Mouse (Mus musculus): ENCODE data around the gene Mrpl53. TPM values are rescaled to one million over a fixed set of nuclear protein-coding genes. Genes with fewer than 3 reads are reported as not detected.

Gene Mrpl53
- polyA plus RNA-seq, 2 experiments: 56.6 to 87.4 TPM

DNA sequence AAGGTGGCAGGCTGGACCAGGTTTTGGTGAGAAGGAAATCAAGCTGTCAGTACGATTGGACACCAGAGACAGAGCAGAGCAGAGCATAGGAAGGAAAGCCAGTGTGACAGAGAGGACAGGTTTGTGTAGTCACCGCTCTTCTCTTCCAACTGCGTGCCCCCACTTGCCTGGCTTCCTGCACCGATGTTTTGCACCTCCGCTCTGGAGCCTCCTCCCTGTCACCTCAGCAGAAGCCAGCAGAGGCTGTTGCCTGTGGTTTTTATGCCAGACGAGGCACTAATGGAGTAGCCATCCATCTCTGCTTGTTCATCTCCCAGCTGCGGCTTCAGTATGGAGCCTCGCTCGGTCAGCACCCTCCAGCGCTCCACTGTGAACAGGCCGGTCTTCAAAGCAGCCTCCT is 34.0 kb downstream of the Mrpl53 start:
- H3K4me3 ChIP-seq (ENCODE audit: insufficient read depth in 1 of 2, low read depth in 2 of 2, low read length in 2 of 2): no peak overlapping the region
- 50% methylated on average over 11 of the region's 11 CpGs for WGBS (ENCODE audit: insufficient replicate concordance)
- H3K4me2 ChIP-seq (ENCODE audit: low read depth): no peak overlapping the region
- no peak overlapping the region for H3K9ac ChIP-seq (replicated peaks)
- no peaks in the 10 kb centered on the region for H3K36me3 ChIP-seq (replicated peaks; ENCODE audit: control insufficient read depth, insufficient read depth, low read depth)
- DNase-seq (ENCODE audit: low read depth in 3 of 3, low spot score in 3 of 3): no peak
- no peak for ATAC-seq (ENCODE audit: insufficient read depth)
- TF ChIP-seq EP300 (IDR thresholded peaks at IDR 0.05; ENCODE audit: low read depth) (no peak), CTCF (IDR thresholded peaks at IDR 0.05; ENCODE audit: low read depth) (no peak)
- H3K27ac ChIP-seq: no peak overlapping the region
- H3K9me3 ChIP-seq (ENCODE audit: control insufficient read depth, low read length): no peaks in the 10 kb centered on the region
- H3K4me1 ChIP-seq (replicated peaks; ENCODE audit: control insufficient read depth in 2 of 2, insufficient read depth in 2 of 2, low read length in 1 of 2): peaks cover 0 to 5% of the 10 kb centered on the region in 2 experiments; a peak in 2 of 4 replicates
- peaks cover 13% of the 10 kb centered on the region for H3K27me3 ChIP-seq (ENCODE audit: control insufficient read depth, insufficient read depth, low read length)

DNA sequence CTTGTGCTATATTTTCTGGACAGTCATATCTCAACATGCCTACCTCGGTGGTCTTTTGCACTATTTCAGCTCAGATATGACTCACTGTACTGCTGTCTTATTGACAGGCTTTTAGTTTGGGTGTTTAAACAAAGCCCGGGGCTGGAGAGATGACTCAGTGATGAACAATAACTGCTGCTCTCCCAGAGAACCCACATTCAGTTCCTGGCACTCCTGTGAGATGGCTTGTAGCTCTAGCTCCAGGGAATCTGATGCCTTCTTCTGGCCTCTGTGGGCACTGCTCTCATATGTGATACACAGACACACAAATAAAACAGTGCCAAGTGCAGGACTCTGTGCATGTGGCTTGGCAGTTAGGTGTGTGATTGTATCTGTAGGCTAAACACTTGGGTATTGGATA is 36.4 kb downstream of the Mrpl53 start:
- Histone ChIP-seq H3K4me1 (replicated peaks; ENCODE audit: control insufficient read depth in 2 of 2, insufficient read depth in 2 of 2, low read length in 1 of 2) (peaks cover 0 to 2% of the 10 kb centered on the region in 2 experiments; a peak in 1 of 4 replicates), H3K4me2 (ENCODE audit: low read depth) (no peak overlapping the region), H3K4me3 (ENCODE audit: insufficient read depth in 1 of 2, low read depth in 2 of 2, low read length in 2 of 2) (no peak overlapping the region), H3K27ac (no peak overlapping the region), H3K9me3 (ENCODE audit: control insufficient read depth, low read length) (no peaks in the 10 kb centered on the region), H3K9ac (replicated peaks) (no peak overlapping the region), H3K27me3 (ENCODE audit: control insufficient read depth, insufficient read depth, low read length) (peaks cover 13% of the 10 kb centered on the region), H3K36me3 (replicated peaks; ENCODE audit: control insufficient read depth, insufficient read depth, low read depth) (no peaks in the 10 kb centered on the region)
- TF ChIP-seq EP300 (IDR thresholded peaks at IDR 0.05; ENCODE audit: low read depth) (no peak), CTCF (IDR thresholded peaks at IDR 0.05; ENCODE audit: low read depth) (no peak)
- ATAC-seq (ENCODE audit: insufficient read depth): no peak
- DNase-seq (ENCODE audit: low read depth in 3 of 3, low spot score in 3 of 3): no peak
- 38% methylated on average over 2 of the region's 2 CpGs for WGBS (ENCODE audit: insufficient replicate concordance)

DNA sequence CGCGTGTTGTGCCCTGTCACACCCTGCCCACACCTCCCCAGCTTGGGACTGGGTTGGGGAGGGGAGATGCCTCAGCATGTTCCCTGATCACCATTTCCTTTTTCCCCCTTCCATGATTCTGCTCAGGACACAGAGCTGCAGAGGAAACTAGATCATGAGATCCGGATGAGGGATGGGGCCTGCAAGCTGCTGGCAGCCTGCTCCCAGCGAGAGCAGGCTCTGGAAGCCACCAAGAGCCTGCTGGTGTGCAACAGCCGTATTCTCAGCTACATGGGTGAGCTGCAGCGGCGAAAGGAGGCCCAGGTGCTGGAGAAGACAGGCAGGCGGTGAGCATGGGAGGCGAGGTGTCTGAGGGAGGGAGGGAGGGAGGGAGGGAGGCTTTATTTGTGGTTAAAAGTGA is 37.0 kb downstream of the Mrpl53 start:
- peaks cover 0 to 2% of the 10 kb centered on the region in 2 experiments; a peak in 1 of 4 replicates for H3K4me1 ChIP-seq (replicated peaks; ENCODE audit: control insufficient read depth in 2 of 2, insufficient read depth in 2 of 2, low read length in 1 of 2)
- DNase-seq (ENCODE audit: low read depth in 3 of 3, low spot score in 3 of 3): no peak
- no peak overlapping the region for H3K4me3 ChIP-seq (ENCODE audit: insufficient read depth in 1 of 2, low read depth in 2 of 2, low read length in 2 of 2)
- H3K4me2 ChIP-seq (ENCODE audit: low read depth): no peak overlapping the region
- H3K27me3 ChIP-seq (ENCODE audit: control insufficient read depth, insufficient read depth, low read length): peaks cover 13% of the 10 kb centered on the region
- H3K27ac ChIP-seq: no peak overlapping the region
- no peak for ATAC-seq (ENCODE audit: insufficient read depth)
- no peaks in the 10 kb centered on the region for H3K9me3 ChIP-seq (ENCODE audit: control insufficient read depth, low read length)
- WGBS (ENCODE audit: insufficient replicate concordance): 39% methylated on average over 9 of the region's 9 CpGs
- no peaks in the 10 kb centered on the region for H3K36me3 ChIP-seq (replicated peaks; ENCODE audit: control insufficient read depth, insufficient read depth, low read depth)
- no peak overlapping the region for H3K9ac ChIP-seq (replicated peaks)
- TF ChIP-seq CTCF (IDR thresholded peaks at IDR 0.05; ENCODE audit: low read depth) (no peak), EP300 (IDR thresholded peaks at IDR 0.05; ENCODE audit: low read depth) (no peak)

DNA sequence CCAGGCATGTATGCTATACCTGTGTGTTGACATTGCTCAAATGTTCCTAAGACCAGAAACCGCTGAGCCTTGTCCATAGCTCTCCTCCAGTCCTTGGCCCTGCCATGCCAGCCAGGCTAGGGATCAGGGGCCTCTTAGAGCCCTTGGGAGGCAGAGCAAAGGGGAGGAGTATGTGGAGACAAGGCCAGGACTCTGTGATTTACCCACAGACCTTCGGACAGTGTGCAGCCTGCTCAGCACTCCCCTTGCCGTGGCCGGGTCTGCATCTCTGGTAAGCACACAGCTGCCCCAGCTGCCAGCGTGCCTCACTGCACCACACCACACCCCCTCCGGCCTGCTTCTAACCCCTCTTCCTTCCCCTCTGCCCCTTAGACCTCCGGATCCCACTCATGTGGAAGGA is 38.4 kb downstream of the Mrpl53 start:
- Histone ChIP-seq H3K9me3 (ENCODE audit: control insufficient read depth, low read length) (no peaks in the 10 kb centered on the region), H3K27ac (no peak overlapping the region)

DNA sequence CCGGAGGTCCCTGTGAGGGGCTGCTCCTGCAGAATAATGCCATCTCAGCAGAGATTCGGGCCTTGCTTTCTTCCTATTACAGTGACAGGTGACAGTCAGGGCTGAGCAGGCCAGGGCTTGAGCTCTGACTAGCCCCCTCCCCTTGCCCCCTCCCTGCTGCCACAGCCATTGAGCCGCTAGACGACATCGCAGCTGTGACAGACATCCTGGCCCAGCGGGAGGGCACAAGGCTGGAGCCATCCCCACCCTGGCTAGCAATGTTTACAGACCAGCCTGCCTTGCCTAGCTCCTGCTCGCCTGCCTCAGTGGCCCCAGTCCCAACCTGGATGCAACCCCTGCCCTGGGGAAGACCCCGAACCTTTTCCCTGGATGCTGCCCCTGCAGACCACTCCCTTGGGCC is 42.9 kb downstream of the Mrpl53 start:
- peaks cover 12% of the 10 kb centered on the region for H3K27me3 ChIP-seq (ENCODE audit: control insufficient read depth, insufficient read depth, low read length)
- no peak for ATAC-seq (ENCODE audit: insufficient read depth)
- H3K36me3 ChIP-seq (replicated peaks; ENCODE audit: control insufficient read depth, insufficient read depth, low read depth): no peaks in the 10 kb centered on the region
- 31% methylated on average over 8 of the region's 8 CpGs for WGBS (ENCODE audit: insufficient replicate concordance)
- no peaks in the 10 kb centered on the region for H3K9me3 ChIP-seq (ENCODE audit: control insufficient read depth, low read length)
- no peak overlapping the region for H3K4me2 ChIP-seq (ENCODE audit: low read depth)
- H3K4me1 ChIP-seq (replicated peaks; ENCODE audit: control insufficient read depth in 2 of 2, insufficient read depth in 2 of 2, low read length in 1 of 2): no peaks in the 10 kb centered on the region
- H3K9ac ChIP-seq (replicated peaks): no peak overlapping the region
- H3K27ac ChIP-seq: no peak overlapping the region
- no peak for DNase-seq (ENCODE audit: low read depth in 3 of 3, low spot score in 3 of 3)
- no peak for TF ChIP-seq EP300 (IDR thresholded peaks at IDR 0.05; ENCODE audit: low read depth)
- TF ChIP-seq CTCF (IDR thresholded peaks at IDR 0.05; ENCODE audit: low read depth): no peak
- H3K4me3 ChIP-seq (ENCODE audit: insufficient read depth in 1 of 2, low read depth in 2 of 2, low read length in 2 of 2): no peak overlapping the region

More for the DNA sequence above, 38.4 kb downstream of the Mrpl53 start:
- no peak for TF ChIP-seq EP300 (IDR thresholded peaks at IDR 0.05; ENCODE audit: low read depth)
- no peak for TF ChIP-seq CTCF (IDR thresholded peaks at IDR 0.05; ENCODE audit: low read depth)
- Histone ChIP-seq H3K4me1 (replicated peaks; ENCODE audit: control insufficient read depth in 2 of 2, insufficient read depth in 2 of 2, low read length in 1 of 2) (peaks cover 0 to 2% of the 10 kb centered on the region in 2 experiments; a peak in 1 of 4 replicates), H3K27me3 (ENCODE audit: control insufficient read depth, insufficient read depth, low read length) (peaks cover 8% of the 10 kb centered on the region), H3K4me2 (ENCODE audit: low read depth) (no peak overlapping the region), H3K36me3 (replicated peaks; ENCODE audit: control insufficient read depth, insufficient read depth, low read depth) (no peaks in the 10 kb centered on the region), H3K9ac (replicated peaks) (no peak overlapping the region), H3K4me3 (ENCODE audit: insufficient read depth in 1 of 2, low read depth in 2 of 2, low read length in 2 of 2) (no peak overlapping the region)
- 49% methylated on average over 7 of the region's 7 CpGs for WGBS (ENCODE audit: insufficient replicate concordance)
- no peak for ATAC-seq (ENCODE audit: insufficient read depth)
- DNase-seq (ENCODE audit: low read depth in 3 of 3, low spot score in 3 of 3): no peak

Measured in liver, embryonic 14.5 days (tissue).